Mouse (Mus musculus): ENCODE data around the gene Tmem59l. TPM values are rescaled to one million over a fixed set of nuclear protein-coding genes. Genes with fewer than 3 reads are reported as not detected.

The Tmem59l gene
- total RNA-seq, 1 experiment from 2014 or later, result 0.20 TPM

DNA sequence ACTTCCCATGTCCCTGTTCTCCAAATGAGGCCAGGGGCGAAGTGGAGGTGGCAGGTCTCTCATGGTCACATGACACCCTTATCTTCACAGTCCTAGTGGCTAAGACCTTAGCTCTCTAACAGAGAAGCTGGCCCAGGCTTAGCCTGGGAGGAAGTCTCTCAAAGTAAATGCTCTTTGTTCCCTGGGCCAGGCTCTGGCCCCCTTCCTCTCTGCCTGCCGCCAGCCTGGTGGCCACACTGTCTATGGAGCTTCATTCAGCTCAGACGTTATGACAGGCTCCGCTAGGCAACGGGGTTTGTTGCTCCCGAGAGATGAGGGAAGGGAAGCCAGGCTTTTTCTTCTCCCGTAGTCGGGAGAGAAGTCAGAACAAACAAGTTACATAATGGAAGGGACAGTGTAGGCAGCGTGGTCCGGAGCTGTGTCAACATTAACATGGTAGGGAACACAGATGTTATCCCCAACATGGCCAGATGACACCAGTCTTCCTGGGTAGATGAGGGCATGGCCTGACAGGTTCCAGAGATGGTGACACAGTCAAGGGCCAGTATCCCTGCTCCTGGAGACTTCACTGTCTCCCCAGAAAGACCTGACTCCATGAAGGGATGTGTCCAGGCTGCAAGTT is 17.8 kb downstream of the Tmem59l start:
- ATAC-seq (replicated peaks in 1 of 2; ENCODE audit: insufficient read depth in 1 of 2, low FRiP score in 2 of 2, low TSS enrichment in 1 of 2, low read depth in 1 of 2, poor library complexity in 2 of 2, severe bottlenecking in 2 of 2), result peak; percentile 54 to 79; a peak in 3 of 4 replicates

DNA sequence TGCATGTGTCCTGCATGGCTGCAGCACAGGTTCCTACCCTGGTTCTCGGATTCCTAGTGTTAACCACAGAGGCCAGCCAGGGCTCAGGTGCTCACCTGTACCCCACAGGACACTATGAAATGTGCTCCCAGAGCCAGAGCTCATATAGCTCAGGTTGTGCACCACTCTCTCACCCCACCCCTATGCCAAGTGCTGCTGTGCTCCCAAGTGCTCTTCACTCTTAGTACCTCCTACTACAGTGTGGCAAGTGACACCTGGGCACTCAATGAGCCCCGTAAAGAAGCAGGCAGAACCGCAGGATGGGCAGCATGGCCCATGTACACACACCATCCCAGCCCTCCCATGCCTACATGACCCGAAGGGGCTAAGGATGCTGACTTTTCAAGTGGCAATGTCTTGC is 18.4 kb downstream of the Tmem59l start:
- no peak for ATAC-seq (replicated peaks in 1 of 2; ENCODE audit: insufficient read depth in 1 of 2, low FRiP score in 2 of 2, low TSS enrichment in 1 of 2, low read depth in 1 of 2, poor library complexity in 2 of 2, severe bottlenecking in 2 of 2)

DNA sequence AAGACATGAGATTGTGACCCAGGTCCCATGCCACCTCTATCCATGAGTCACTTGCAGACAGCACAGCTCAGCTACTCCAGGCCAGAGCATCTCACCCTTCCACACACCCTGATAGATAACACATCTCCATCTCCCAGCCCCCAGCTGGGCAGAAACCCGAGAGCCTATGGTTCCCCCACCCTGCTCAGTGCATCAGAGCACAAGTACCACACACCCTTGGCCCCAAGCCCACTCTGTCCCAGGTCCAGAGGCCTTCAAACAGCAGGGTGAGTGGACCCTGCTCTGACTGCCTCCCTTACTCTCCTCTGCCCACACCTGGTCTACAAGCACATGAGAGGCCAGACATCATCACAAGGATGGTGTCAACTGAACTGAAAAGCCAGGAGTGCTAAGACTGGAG is 19.3 kb downstream of the Tmem59l start:
- no peak for ATAC-seq (replicated peaks in 1 of 2; ENCODE audit: insufficient read depth in 1 of 2, low FRiP score in 2 of 2, low TSS enrichment in 1 of 2, low read depth in 1 of 2, poor library complexity in 2 of 2, severe bottlenecking in 2 of 2)

DNA sequence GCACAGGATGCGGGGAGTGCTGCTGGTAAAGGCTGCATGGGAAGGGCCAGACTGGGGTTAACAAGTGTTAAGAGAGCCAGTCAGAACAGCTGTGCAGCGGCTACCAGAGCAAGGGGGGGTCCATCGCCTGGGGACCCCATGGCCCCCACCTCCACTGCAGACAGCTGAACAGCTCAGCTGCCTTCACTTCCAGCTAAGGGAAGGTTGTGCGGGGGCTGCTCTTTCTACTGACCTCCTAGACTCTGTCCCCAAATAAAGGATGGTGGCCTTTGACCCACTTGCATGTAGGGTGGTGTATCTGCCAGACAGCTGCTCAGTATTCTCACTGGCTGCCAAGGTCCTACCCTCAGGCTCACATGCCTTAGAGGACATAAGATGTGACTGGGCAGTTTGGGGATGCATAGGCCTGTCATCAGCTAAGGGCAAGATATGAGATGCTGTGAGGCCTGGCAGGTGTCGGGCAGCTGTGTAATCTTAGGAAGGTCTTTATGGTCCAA is 19.9 kb downstream of the Tmem59l start:
- ATAC-seq (replicated peaks in 1 of 2; ENCODE audit: insufficient read depth in 1 of 2, low FRiP score in 2 of 2, low TSS enrichment in 1 of 2, low read depth in 1 of 2, poor library complexity in 2 of 2, severe bottlenecking in 2 of 2), result no peak

DNA sequence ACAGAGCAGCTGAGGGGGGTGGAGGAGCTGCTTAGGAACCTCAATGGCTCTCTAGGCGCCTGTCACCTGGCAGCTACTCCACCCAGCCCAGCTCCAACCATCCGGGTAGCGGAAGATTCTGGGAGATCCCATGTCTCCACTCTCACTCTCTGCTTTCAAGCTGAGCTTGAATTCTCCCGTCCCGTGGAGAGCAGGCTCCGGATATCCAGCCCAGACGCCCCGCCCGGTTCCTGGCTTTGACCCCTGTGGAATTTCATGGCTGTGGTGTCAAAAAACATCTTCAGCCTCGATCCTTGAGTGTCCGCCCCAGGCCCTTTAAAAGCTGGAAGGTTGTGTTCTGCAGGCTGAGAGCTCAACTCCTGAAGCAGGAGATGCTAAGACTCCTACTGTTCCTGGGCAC is 20.4 kb downstream of the Tmem59l start:
- no peak for ATAC-seq (replicated peaks in 1 of 2; ENCODE audit: insufficient read depth in 1 of 2, low FRiP score in 2 of 2, low TSS enrichment in 1 of 2, low read depth in 1 of 2, poor library complexity in 2 of 2, severe bottlenecking in 2 of 2)

DNA sequence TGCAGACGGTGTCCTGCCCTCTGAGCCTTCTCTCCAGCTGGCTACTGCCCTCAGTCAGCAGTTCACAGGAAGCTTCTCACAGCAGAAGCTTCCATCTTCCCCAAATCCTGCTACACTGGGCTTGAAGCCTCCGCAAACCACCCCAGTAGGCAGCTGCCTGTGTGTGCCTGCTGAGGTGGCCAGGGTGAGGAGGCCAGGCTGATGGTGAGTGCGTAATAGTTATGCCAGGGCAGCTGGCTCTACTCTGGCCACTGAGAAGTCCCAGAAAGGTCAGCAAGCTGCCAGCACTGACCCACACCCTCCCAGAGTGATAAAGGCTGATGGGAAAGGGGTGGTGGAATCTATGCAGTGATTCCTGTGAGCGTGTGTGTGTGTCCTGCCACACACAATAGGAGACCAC is 20.9 kb downstream of the Tmem59l start:
- ATAC-seq (replicated peaks in 1 of 2; ENCODE audit: insufficient read depth in 1 of 2, low FRiP score in 2 of 2, low TSS enrichment in 1 of 2, low read depth in 1 of 2, poor library complexity in 2 of 2, severe bottlenecking in 2 of 2), result no peak

DNA sequence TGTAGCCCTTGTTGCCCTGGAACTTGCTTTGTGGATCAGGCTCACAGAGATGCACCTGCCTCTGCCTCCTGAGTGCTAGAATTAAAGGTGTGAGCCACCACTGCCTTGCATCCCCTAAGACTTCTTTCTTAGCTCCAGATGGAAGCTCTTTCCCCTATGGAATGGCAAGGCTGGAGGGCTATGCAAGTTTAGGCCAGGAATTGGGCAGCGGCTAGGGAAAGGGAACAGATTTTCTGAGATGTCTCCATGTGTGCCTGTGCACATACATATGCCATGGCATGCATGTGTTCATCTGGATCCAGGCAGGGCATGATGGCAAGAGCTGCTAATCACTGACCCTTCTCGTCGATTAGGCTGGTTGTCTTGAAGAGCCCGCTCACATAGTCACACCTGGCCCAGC is 21.5 kb downstream of the Tmem59l start:
- no peak for ATAC-seq (replicated peaks in 1 of 2; ENCODE audit: insufficient read depth in 1 of 2, low FRiP score in 2 of 2, low TSS enrichment in 1 of 2, low read depth in 1 of 2, poor library complexity in 2 of 2, severe bottlenecking in 2 of 2)

DNA sequence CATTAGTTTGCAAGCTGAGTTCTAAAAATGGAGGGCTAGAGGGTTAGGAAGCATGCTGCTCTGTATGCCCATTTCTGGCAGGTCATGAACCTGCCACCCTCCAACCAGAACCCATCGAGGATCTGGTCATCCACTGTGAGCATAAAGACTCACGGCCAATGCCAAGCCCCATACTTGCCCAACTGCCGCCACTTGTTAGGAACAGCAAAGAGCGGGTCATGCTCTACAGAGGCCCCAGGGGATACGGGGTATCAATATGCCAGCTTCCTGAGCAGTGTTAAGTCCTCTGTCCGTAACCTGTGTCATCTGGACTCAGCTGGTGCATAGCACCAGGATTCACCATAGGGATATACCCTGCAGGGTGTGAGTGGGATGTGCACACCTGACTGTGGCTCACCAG is 23.0 kb downstream of the Tmem59l start:
- no peak for ATAC-seq (replicated peaks in 1 of 2; ENCODE audit: insufficient read depth in 1 of 2, low FRiP score in 2 of 2, low TSS enrichment in 1 of 2, low read depth in 1 of 2, poor library complexity in 2 of 2, severe bottlenecking in 2 of 2)

DNA sequence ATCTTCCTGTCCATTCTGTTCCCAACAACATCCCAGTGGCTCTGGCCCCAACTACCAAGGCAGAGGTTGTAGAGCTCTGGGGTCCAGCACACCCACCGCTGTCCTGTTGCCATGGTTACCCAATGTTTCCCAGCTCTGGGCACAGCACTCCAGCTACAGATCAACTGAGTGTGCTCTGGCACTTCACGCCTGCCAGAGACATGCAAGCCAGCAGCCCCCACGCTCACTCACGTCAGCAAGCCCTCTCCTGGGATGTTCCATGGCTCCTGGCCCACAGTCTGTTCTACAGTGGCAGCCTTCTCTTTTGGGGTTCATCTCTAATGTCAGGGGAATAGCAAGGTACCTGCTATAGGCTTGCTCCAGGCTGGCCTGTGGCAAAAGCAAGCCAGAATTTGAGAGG is 23.9 kb downstream of the Tmem59l start:
- no peak for ATAC-seq (replicated peaks in 1 of 2; ENCODE audit: insufficient read depth in 1 of 2, low FRiP score in 2 of 2, low TSS enrichment in 1 of 2, low read depth in 1 of 2, poor library complexity in 2 of 2, severe bottlenecking in 2 of 2)

DNA sequence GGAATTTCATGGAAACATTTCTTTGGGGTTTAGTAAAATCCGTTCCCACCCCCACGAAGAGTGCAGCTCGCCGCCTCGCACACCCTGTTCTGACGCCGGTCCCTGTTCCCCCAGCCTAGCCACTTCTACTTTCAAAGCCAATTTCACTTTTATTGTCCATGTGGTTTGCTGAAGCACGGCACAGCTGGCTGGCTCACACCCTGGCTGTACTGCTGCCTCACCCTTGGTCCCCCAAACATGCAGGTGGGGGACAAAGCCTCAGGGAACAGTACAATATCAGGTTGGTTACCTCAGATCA is 24.7 kb downstream of the Tmem59l start:
- no peak for ATAC-seq (replicated peaks in 1 of 2; ENCODE audit: insufficient read depth in 1 of 2, low FRiP score in 2 of 2, low TSS enrichment in 1 of 2, low read depth in 1 of 2, poor library complexity in 2 of 2, severe bottlenecking in 2 of 2)

DNA sequence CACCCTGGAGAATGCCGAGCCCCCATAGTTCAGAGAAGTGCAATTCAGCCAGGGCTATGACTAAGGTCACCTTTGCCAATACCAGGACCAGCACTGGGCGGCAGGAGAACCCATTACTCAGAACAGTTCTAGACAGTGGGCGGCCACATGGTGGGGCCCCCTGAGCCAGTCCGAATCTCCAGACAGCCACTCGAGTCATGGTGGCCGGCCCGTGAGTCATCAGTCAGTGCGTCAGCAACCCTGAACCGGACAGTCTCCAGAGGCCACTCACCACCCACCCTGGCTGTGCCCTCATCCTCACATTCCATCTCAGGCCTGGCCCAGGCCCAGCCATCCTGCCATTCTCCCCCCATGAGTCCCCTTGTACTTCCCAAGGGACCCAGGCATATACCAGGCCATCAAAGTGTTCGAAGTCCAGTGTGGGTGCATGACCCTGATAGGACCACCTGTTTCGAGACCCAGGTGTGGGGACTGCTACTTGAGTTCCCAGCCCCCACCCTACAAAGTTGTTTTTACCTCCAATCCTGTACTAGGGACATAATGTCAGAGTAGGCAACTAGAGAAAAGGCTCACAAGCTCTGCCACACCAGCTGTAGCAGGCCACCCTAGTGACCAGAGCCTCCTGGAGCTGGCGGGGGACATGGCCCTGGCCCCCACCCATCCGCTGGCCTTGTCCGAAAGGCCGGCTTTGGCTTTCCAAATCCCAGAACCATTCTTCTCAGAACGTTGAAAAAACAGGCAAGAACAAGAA is 25.2 kb downstream of the Tmem59l start:
- ATAC-seq (replicated peaks in 1 of 2; ENCODE audit: insufficient read depth in 1 of 2, low FRiP score in 2 of 2, low TSS enrichment in 1 of 2, low read depth in 1 of 2, poor library complexity in 2 of 2, severe bottlenecking in 2 of 2), result no peak

DNA sequence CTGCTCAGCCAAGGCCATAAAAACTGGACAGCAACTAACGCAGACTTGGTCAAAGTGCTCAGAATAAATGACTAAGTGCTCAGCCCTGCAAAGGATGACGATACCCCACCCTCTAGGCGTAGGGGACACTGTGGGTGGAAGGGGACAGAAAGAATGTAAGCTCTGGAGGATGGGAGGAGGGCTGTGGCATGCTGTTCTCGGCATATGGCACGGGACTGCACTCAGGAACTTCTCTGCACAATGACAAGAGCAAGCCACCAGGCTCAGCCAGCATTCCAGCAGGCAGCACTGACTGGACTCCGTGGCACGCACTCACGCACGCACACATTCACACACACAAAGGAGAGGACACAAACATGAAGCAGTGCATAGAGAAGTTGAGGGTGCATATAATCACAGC is 26.6 kb downstream of the Tmem59l start:
- ATAC-seq (replicated peaks in 1 of 2; ENCODE audit: insufficient read depth in 1 of 2, low FRiP score in 2 of 2, low TSS enrichment in 1 of 2, low read depth in 1 of 2, poor library complexity in 2 of 2, severe bottlenecking in 2 of 2), result no peak

DNA sequence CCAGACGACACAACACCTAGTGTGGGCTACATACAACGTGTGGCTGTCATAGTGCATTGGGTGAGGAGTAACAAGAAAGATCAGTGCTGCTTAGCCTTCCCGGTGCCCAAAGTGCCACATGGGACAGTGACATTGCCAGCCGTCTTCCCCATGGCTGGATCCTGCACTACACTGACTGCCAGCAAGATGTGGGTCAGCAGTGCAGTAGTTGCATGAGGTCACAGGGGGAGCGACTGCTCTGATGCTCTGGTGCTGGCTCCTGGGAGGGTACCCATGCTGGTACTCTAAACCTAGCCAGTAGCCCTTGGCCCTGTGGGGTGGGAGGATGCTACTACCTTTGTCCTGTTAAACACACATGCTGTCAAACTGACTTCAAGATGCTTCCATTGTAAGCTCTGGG is 27.0 kb downstream of the Tmem59l start:
- no peak for ATAC-seq (replicated peaks in 1 of 2; ENCODE audit: insufficient read depth in 1 of 2, low FRiP score in 2 of 2, low TSS enrichment in 1 of 2, low read depth in 1 of 2, poor library complexity in 2 of 2, severe bottlenecking in 2 of 2)

DNA sequence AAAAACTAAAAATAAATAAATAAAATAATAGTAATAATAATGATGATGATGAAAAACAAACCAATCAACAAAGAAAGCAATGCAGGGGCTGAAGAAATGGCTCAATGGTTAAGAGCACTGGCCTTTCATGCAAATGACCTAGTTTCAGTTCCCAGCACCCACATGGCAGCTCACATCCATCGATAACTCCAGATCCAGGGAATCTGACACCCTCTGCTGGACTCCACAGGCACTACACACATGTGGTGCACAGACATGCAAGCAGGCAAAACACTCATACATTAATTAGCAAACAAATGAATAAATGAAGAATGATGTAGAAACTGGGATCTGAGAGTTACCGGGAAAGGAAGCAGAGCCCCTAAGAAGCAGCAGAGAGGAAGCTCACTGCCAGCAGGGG is 27.5 kb downstream of the Tmem59l start:
- no peak for ATAC-seq (replicated peaks in 1 of 2; ENCODE audit: insufficient read depth in 1 of 2, low FRiP score in 2 of 2, low TSS enrichment in 1 of 2, low read depth in 1 of 2, poor library complexity in 2 of 2, severe bottlenecking in 2 of 2)

DNA sequence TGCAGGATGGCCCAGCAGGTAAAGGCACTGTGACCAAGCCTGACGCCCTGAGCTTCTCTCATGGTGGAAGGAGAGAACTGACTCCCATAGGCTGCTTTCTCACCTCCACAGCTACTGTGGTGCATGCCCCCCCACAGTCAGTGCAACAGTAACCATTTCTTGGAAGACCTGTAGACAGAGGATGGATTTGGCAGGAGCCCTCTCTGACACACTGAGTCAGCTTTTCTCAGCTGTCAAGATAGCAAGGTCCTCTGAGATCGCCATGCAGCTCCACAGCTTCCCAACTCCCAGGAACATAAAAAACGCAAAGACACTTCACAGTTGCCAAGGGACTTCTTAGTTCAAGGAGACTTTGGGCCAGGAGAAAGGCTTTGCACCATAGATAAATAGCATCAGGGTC is 28.7 kb downstream of the Tmem59l start:
- no peak for ATAC-seq (replicated peaks in 1 of 2; ENCODE audit: insufficient read depth in 1 of 2, low FRiP score in 2 of 2, low TSS enrichment in 1 of 2, low read depth in 1 of 2, poor library complexity in 2 of 2, severe bottlenecking in 2 of 2)

DNA sequence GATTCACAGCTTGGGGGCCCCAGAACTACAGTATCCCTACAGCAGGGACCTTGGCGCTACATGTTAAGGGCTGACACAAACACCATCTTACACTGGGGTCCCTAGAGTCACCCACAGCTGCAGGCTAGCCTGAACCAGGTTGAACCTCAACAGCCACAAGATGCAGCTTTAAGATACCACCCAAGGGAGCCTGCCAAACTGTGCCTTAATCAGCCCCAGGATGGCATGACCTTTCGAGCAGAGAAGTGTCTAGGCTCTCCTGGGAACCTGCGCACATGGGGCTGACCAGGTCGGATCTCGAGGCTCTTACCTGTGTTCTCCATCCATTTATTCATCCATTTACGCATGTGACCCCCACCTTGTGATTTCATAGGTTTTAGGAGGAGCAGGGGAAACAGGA is 29.3 kb downstream of the Tmem59l start:
- no peak for ATAC-seq (replicated peaks in 1 of 2; ENCODE audit: insufficient read depth in 1 of 2, low FRiP score in 2 of 2, low TSS enrichment in 1 of 2, low read depth in 1 of 2, poor library complexity in 2 of 2, severe bottlenecking in 2 of 2)

DNA sequence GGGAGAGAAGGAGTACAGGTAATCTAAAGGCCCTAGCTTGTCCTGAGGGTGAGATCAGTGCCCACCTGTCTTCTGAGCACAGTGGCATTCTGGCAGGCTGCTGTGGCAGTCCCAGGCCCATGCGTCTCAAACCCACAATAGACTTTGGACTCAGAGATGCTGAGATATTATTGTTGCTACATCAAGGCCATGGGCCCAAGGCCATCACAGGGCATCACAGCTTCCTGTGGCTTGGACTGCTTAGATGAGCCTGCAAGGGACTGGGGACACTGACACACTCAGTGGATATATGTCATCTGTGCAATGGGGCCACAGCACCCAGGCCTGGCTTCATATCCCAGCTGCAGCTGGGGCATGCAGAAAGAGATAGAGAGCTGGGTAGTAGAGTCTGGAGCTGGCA is 30.2 kb downstream of the Tmem59l start:
- no peak for ATAC-seq (replicated peaks in 1 of 2; ENCODE audit: insufficient read depth in 1 of 2, low FRiP score in 2 of 2, low TSS enrichment in 1 of 2, low read depth in 1 of 2, poor library complexity in 2 of 2, severe bottlenecking in 2 of 2)

DNA sequence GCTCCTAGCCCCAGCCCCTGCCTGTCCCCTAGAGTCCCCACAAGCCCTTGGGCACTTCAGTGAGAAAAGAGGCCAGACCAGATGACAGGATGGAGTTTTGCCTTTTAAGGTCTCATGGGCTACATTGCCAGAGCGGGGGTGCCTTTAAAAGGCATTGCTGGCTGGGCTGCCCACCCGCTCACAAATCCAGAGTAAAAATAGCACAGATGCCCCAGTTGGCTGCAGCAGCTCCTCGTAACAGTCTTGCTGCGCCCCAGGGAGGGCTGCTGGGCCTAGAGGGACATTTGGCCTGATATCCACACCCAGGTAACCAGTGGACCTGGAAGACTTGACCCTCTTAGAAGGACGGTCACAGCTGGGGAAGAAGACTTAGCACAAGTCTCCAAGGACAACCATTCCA is 33.3 kb downstream of the Tmem59l start:
- no peak for ATAC-seq (replicated peaks in 1 of 2; ENCODE audit: insufficient read depth in 1 of 2, low FRiP score in 2 of 2, low TSS enrichment in 1 of 2, low read depth in 1 of 2, poor library complexity in 2 of 2, severe bottlenecking in 2 of 2)

All from hematopoietic stem cell, adult 5-6 weeks (primary cell).